Mouse (Mus musculus) layer of hippocampus, adult 8-10 months (tissue): ENCODE measurements around the gene Klhdc1. TPM values are rescaled to one million over a fixed set of nuclear protein-coding genes. Genes with fewer than 3 reads are reported as not detected.

ENCODE experiments used
- DNase-seq, 2 experiments: peaks; one replicate each; pipeline ENCODE4 v3.0.0; 2022; ENCODE audit warnings: low spot score in 2 of 2
- total RNA-seq, 4 experiments: library from RNA; stranded (reverse); gene quantifications; 2 replicates each; pipeline ENCODE4 v1.2.4; 2022

Gene Klhdc1
- total RNA-seq: 10 to 100 TPM; 16.0 to 24.5 (median 17.5) TPM

DNA sequence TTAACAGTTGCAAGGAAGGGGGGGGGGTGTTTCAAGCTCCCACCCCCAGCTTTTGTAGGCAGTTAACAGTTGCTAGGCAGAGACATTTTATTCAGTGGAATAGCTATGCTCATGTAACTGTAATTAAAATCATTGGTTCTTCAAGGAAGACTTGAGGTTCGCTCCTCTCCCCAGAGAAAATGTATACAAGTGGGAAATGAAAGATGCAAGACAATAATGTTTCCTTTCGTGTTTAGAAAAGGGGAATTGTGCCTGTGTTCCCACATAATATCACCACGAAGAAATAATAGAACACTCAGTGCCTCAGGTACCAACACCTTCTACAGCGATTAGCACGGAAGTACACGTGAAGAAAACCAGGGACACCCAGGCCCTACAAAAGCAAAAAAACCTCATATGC, at the start of gene Klhdc1:
TSS of gene Klhdc1 (plus strand) at position 301 of the 400 bp plus-strand sequence.
- DNase-seq: no peak

DNA sequence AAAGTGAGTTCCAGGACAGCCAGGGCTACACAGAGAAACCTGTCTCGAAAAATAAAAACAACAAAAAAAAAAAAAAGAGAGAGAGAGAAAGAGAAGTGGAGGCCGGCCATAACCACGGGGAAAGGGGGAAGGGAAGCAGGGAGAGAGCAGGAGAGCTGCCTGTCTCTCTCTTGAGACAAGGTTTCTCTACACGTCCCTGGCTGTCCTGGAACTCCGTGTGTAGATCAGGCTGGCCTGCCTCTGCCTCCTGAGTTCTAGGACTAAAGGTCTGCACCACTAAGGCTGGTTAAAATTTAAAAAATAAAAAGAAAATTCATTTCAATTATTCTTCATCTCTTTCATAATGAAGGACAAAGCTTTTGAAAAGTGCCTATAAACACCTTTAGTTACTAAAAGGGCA, 49.6 kb upstream of the Klhdc1 start:
- no peak for DNase-seq

DNA sequence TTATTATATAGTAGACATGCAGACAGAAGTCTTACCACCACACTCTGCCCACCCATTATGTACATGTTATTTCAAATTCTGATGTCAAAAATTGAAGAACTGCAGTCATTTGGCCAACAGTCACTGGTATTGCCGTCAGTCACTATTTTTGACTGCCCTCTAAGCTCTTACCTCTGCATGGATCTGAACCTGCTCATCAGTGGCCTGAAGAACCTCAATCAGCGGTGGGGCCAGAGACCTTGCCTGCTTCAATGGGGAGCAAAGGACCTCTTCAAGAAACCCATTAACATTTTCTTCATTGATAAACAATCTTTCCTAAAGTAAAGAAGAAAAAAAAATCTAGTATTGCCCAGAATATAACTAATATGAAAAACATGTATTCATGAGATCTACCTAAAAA, 48.3 kb upstream of the Klhdc1 start:
- DNase-seq: no peak

DNA sequence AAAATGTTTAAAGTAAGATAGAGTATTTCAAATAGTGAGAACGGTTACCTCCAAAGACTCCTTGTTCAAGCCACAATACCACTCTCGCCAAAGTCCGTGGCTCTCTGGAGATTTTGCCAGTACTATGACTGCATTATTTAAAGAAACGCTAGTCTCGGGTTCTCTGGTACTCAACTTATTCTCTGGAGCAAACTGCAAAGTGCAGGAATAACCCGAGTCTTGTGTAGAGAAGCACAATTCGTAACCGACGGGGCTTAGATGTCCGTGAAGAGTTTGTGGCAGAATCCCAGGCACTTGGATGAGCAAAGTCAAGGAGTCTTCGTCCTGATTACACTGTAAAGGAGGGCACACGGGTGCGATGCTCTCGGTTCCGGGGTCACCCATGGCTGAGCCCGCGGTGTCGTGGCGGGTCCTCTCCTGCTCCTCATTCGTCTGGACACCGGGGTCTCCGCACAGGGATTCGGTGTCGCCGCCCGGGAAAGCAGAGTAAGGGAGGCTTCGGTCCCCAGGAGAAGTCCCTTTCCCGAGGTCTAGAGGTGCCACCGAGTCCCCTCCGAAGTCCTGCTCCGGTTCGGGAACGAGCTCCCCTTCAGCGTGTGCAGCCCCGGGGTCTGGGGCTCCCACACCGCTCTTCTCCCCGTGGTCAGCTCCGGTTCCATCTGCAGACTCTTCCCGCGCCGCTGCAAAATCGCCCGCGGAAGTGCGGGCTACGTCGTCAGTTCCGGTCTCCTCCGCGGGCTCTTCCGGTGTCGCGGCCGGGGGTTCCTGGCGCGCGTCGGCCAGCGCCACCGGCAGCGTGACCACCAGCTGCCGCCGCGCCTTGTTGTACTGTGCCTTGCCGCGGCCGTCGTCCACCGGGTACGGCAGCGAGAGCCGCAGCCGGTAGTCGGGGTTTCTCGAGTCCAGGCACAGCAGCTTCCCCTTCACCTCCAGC, 44.3 kb upstream of the Klhdc1 start, which contains the start of gene Gm49383:
TSS of gene Gm49383 (minus strand) at position 661 of the 934 bp plus-strand sequence.
- DNase-seq: peak; percentile 50 to 58

DNA sequence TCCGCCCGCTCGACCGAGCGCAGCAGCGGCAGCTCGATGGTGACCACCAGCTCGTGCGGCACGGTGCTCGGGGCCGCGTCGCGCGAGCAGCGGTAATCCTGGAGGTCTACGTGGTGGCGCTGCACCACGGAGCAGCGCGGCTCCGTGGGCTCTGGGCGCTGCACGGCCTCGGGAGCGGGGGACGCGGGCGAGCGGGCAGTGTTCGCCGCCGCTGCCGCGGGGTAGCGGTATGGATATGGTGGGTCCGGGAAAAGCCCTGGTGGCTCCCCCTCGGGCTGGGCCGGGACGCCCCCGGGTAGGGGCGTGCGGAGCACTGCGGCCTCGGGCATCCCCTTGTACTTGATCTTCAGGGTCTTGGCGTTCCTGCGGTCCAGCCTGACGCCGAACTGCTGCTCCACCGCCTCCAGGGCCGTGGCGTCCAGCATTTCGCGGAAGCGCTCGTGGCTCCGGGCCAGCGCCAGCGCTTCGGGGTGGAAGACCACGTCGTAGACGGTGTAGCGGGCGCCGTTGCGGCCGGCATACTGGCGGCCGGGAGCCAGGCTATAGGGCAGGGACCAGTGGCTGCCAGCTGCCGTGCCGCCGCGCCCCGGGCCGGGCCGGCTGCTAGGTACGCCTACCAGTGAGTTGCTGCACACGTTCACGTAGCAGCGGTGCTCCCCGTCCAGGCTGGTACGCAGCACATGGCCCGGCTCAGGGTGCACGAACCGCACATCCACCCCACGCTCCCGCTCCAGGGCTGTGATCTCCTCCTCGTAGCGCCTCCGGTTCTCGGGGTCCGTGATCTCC, 43.4 kb upstream of the Klhdc1 start:
- DNase-seq: no peak

DNA sequence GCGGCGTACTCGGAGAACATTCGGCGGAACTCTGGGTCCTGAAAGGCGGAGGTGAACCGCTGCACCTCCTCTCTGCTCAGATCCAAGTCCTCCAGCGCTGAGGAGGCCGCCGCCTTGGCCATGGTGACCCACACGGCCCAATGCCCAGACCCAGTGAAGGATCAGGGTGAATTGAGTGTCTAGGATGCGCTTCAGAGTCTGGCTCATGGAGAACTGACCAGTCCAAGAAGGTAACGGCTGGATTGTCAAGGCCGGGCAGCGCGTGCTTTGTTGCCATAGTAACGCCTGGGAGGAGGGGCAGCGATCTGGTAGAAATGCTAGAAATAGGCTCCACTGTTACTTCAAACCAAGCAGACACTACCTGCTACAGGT, 42.8 kb upstream of the Klhdc1 start, which contains the start of gene Dnaaf2:
TSS of gene Dnaaf2 (minus strand) at position 266 of the 372 bp plus-strand sequence.
- peak; percentile 49 to 54 for DNase-seq

DNA sequence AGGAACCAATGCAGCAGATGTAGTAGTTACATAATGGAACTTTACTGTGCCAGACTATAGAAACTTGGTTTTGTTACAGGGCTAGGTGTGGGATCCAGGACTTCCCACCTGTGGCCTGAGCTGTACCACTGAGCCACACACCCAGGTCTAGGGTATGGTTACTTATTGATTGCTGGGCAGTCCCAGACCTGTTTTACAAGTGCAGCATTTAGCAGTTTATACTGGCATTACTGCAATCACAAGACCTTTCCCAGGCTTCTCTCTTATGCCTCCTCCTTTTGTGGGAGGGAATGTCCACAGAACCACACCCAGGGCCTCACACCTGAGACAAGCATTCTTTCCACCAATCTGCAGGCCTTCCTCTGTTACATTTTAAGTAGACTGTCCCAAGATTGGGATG, 42.0 kb upstream of the Klhdc1 start:
- no peak for DNase-seq

DNA sequence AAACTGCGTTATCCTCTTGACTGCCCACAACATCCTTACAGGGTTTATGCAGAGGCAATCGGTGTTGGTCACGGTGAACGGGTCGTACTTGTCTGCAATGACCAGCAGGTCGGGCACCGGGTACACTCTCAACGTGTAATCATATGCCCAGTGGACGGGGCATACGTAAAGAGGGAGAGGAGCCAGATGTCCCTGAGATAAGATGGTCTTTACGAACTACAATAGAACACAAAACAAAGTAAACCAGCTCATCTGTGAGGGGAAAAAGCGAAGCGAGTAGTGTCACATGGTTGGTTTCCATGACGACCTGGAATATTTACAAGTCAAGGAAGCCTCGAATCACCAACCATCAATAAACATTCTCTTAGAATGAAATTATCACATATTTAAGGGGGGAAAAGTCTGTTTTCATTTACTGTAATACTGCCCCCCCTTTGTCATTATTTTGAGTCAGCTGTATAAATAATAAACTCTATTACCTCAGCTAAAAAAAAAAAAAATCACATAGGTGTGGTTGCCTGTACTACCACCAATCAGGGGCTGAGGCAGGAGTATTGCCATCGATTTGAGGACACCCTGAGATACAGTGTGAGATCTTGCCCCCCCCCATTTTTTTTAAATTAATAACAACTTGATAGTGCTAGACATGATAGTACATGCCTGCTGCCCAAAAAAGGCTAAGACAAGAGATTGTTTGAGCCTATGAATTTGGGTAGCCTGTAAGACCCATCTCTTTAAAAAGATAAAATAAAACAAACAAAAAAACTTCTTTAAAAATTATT, 36.7 kb upstream of the Klhdc1 start, which contains the start of gene Gm49384:
TSS of gene Gm49384 (minus strand) at position 216 of the 782 bp plus-strand sequence.
- no peak for DNase-seq

DNA sequence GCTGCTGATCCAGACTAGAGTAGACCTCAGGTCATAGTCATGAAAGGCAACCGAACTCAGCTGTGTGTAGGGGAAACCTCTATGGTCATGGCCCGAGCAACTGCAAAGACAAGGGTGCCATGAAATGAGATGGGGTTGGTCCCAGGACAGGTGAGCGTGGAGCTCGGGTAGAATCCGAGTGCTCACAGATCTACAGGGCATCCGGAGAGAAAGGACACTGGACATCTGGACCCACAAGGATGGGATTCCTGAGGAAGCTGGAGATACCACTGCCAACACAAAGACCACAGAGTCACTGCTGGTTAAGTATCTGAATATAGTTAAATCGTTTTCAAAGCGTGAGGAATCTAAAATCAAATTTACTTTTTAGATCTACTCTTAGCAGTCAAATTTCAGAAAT, 33.6 kb upstream of the Klhdc1 start:
- DNase-seq: no peak

DNA sequence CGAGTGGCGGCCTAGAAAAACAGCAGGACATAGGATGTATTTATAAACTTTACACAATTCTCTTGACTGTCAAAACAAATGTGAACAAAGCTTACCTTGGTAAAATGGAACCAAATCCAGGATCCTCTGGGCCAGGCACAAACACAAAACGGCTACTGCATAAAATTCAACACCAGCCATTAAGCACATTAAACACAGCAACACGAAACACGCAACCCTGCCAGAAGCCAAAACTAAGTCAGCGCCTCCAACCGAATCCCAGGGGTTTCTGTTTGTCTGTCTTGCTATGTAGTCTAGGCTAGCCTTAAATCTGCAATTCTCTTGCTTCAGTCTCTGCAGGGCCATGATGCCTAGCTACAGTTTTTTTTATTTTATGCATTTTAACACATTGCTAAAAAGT, 33.0 kb upstream of the Klhdc1 start:
- no peak for DNase-seq

DNA sequence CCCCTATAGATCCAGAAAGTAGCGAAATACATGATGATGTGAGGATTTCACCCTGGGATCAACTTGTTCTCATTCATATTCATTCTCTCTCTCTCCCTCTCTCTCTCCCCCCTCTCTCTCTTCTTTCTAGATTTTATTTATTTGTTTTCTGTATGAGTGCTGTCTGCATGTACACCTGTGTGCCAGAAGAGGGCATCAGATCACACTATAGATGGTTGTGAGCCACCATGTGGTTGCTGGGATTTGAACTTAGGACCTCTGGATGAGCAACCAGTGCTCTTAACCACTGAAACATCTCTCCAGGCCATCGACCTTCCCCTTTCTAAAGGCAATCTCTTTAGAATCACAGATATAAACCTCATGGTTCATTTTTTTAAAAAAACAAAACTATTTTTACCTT, 32.5 kb upstream of the Klhdc1 start:
- DNase-seq: no peak

DNA sequence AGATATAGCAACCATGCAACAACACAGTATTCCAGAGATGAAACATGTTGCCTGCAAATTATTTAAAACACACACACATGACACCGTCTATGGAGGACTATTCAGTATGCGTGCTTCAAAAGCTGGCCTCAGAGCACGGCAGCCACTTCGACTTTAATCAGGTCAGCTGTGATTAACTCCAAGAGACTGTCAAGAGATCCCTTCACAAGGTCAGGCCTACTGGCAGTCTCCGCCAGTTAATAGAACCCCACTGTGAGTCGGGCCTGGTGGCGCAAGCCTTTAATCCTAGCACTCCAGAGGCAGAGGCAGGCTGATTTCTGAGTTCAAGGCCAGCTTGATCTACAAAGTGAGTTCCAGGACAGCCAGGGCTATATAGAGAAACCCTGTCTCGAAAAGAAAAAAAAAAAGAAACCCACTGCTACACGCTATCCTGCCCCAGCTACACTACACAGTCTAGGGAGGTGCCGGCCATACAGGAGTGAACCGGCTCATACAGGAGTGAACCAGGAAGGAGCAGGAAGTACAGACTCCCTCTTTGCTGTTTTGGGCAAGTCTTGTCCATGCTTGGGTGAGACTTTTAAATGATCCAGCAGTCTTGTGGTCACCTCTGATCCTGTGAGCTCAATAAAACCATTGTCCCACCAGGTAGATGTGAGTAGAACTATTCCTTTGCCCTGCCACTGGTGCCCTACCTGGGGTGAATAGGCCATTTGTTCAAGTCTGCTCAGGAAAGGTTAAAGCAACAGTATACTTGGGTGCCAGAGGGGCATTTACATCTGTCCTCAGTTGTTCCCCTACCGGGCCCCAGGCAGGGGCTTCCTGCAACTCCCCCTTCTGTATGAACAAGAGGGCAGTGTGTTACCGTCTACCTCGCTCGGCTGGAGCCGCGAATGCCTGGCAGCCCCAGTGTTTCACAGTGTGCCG, 30.7 kb upstream of the Klhdc1 start:
- DNase-seq: no peak

DNA sequence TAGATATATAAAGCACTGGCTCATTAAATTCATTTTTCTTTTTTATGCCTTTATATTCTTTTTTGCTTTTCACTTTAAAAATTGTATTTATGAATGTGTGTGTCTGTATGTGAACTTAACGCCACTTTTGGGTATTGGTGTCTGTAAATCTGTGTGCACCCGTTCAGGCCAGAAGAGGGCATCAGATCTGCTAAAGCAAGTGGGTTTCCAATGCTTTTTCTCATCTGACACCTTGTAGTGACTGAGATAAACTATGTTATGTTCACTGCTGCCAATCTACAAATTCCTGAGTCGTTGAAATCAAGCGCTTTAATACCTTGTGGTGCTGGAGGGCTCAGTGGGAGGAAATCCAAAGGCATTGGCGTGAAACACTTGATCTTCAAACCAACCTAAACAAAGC, 29.9 kb upstream of the Klhdc1 start:
- no peak for DNase-seq

DNA sequence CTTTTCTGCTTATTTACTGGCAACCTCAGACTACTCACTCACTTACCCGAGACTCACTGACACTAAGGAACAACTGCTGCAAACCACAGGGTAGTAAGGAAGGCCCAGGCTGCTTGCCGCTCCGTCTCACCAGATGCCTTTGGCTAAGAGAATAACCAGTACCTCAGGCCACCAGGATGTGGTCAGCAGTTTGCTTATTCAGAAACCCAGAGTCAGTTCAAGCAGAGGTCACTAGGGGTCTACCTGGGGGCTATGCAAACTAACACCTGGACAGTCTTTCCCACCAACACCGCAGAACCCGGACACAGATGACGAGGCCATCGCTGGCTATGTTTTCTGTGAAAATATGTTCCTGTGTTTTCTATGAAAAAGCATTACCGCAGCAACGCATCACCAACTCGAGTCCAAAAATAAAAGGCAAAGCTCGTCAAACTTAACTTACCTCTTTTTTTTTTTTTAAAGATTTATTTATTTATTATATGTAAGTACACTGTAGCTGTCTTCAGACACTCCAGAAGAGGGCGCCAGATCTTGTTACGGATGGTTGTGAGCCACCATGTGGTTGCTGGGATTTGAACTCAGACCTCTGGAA, 27.7 kb upstream of the Klhdc1 start:
- no peak for DNase-seq

DNA sequence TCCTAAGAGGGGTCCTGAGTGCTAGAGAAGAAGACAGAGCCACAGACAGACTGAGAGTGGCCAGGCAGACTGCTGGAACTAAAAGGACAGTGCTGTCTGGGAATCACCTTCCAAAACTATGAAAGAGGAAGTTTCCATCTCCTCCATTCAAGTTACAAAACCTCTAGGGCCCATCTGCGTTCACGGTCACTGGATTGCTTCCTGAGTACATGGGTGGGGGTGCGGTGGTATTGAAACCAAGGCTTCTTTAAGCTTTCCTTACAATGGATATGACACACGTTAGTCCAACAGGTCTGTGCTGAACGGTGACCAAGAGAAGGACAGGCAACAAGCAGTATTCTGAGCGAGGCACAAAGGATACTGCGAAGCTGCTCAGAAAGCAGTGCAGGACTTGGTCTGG, 26.6 kb upstream of the Klhdc1 start:
- no peak for DNase-seq

DNA sequence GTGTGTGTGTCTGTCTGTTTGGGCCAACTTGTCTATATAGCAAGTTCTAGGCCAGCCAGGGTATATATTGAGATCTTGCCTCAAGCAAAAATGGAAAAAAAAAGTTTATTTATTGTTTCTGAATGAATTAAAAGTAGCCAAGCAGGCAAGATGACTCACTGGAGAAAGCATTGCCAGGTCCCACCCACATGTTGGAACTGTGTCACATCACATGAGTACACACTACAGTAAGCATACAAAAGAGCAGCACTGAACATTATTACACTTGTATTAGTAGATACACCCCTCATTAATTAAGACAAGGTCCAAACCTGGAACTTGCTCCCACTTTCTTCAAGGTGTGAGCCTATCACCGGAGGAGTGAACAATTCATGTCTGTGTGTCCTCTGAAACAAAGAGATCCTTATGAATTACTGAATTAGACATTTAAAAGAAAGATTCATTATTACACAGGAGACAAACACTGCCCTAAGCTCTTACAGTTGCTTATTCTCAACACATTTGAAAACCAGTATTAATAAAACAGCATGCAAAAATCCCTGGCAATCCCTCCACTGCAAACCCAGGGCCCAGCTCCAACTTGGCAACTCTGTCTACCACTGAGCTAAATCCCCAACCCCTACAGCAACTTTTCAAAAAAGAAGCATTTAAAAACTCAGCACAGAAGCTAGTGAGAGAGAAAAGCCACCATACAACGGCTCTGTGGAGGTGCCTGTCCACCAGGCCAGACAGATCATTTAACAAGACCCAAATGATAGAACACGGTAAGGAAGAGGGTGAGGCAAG, 25.8 kb upstream of the Klhdc1 start:
- peak; percentile 65 to 77 for DNase-seq

DNA sequence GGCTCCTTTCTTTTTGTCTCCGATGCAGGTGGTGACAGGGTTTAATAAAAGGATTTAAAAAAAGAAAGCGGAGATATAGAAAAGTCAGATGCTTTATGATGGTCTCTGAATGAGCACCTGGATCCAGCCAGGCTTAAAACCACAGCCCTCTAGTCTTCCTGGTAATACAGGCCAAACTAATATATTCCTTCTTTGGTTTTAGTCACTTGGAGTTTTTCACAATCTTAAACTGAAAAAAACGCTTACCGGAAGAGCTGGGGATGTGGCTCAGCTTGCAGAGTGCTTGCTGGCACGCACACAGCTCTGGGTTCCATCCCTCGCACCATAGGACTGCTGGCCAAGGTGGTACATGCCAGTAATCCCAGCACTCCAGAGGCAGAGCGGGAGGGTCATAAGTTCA, 24.4 kb upstream of the Klhdc1 start:
- no peak for DNase-seq

DNA sequence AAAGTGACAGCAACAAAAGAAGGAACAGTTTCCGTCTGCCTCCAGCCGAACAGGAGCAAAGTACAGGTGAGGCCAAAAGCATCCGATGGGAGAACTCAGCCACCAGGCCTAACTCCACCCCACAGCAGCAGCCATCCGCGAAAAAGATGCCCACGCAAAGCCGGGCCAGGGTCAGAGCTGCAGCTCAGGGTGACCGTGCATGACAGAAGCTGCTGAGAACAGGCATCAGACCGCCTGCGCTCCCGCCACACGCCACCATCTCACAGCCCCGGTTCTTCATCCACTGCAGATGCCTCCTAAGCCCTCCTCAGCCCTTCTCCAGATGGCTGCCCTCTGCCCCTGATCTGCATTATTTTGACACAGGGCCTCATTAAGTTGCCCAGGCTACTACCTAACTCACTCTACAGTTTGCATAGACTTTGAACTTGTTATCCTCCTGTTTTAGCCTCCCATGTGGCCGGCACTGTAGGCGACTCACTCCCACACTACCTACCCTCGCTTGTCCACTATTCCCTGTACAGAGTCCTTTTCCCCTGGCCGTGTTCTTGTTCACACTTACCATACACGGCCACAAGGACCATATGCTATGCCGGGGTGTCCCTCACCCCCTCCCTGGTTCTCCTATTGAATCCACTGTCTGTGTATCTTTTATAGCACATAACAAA, 20.2 kb upstream of the Klhdc1 start:
- DNase-seq: no peak
